Mouse (Mus musculus) retina, embryonic 14.5 days (tissue): ENCODE measurements around the gene Rab3gap2.
"Not testable (repeated sequence)": the region's sequence is repeated elsewhere in the genome, so short reads cannot be mapped to it uniquely, and the experiment has no call there.

Experiments
- DNase-seq: peaks from one replicate; pipeline ENCODE4 v3.0.0-alpha.2; 2015; ENCODE audit warnings: low spot score

Gene Rab3gap2

GRCm38 (mm10) chr1:185280616-185281015, 76.7 kb downstream of the Rab3gap2 start:
- DNase-seq, result no peak

GRCm38 (mm10) chr1:185282846-185283245, 78.9 kb downstream of the Rab3gap2 start:
- no peak for DNase-seq

DNA sequence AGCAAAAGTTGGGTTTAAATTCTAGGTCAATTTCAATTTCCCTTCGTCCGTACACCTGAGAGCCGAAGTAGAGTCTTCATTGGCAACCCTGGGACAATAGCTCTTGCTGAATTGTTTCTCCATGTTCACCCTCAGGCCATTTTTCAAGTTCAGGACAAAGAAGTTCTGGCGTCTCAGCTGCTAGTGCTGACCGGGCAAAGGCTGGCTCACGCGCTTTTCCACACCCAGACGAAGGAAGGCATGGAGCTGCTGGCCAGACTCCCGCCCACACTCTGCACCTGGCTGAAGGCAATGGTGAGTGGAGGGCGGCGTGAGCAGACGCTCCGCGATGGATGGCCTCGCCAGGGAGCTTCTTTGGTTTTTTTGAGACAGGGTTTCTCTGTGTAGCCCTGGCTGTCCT, 79.3 kb downstream of the Rab3gap2 start:
- no peak for DNase-seq

DNA sequence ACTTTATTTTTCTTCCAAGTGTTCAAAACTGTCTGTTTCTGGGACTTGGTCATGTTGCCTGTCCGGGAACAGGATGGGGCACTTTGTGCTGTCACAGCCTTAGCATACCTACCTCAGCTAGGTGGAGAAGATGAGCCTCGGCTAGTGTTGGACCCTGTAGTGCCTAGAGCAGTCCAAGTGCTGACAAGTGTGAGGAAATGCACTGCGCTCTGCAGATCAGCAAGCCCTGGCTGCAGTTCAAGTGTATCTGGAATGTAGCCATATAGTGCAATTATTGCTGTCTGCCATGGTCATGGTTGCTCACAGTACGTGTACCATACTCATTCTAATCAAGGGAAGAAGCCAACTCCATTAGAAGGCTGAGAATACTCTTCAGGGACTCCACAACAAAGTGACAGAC, 80.8 kb downstream of the Rab3gap2 start:
- no peak for DNase-seq

GRCm38 (mm10) chr1:185285171-185285570, 81.3 kb downstream of the Rab3gap2 start:
- no peak for DNase-seq

DNA sequence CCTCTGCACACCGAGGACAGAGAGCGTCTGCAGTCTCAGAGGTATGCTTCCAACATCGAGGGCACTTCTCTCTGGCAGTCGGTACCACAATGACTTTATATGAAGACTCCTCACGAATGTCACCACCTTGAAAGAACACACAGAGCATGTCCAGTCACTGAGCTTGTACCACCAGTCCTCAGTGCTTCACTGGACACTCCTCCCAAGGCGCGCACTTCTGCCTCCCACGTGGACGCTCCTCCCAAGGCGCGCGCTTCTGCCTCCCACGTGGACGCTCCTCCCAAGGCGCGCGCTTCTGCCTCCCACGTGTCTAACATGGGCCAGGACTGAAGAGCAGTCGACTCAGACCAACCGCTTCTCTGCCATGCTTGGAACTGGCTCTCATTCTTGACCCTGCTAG, 83.1 kb downstream of the Rab3gap2 start:
- DNase-seq, result no peak

- no peak for DNase-seq
Measured at GRCm38 (mm10) chr1:185289231-185289630, 85.3 kb downstream of the Rab3gap2 start.

DNA sequence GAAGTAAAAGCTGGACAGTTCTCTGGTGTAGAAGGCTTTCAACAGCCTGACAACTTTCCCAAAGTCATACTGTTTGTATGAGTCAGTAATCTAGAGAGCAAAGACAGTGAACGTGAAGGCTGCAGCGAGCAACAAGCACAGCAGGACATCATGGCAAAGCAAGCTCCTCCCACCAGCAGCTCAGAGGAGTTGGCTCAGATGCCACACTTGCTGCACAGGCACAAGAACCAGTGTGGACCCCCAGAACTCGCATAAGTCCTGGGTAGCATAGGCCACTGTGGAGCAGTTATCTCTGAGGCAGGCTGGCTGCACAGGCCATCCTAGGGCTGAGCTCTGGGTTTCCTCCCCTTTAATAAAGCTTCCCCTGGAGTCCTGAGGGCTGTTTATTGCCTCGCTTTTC, 87.4 kb downstream of the Rab3gap2 start:
- no peak for DNase-seq

DNA sequence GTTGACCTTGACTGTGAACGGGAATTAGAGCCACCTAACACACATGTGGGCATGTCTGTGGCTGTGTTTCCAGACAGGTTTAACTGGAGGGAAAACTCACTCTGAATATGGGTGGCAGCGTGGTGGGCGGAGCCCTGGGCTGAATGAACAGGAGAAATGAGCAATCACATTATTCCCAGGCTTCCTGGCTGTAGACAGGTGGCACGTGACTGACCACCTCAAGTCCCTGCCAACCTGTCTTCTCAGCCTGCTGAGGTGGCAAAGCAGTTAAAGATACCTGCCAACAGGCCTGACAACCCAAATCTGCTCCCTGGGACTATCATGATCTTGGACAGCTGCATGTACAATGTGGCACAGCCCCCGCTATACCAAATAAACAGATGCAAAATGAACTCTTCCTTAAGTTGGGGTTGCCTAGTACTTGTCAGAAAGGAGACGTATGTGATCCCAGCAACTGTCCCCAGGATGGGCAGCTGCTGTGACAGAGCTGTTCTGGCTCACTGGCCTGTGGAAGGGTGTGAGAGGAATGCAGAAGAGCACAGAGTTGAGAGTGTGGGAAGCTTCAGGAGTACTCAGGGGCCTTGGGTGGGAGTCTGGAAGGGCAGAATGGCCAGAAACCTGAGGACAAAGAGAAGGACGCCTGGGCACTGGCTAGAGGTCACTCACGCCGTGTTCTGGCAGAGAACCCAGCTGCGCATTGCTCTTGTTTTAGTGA, 88.9 kb downstream of the Rab3gap2 start:
- DNase-seq, result no peak

- no peak for DNase-seq
Measured at GRCm38 (mm10) chr1:185296850-185297249, 92.9 kb downstream of the Rab3gap2 start.

DNA sequence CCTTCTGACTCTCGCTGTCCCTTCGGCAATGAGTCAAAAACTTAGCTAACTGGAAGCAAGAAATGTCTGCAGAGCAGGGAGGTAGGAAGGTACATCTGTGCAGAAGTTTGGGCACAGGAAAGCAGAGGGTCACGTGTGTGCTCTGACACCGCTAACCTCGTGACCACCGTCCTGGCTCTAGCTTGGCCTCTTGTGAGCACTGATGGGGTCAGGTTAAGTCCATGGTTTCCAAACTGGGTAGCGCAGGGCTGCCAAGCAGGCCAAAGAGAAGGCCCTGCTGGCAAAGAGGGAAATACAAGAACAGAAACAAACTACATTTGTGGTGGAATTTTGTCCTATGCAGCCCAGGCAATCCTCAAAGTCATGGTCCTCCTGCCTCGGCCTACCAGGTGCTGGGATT, 94.6 kb downstream of the Rab3gap2 start:
- DNase-seq, result no peak

GRCm38 (mm10) chr1:185302816-185303215, 98.9 kb downstream of the Rab3gap2 start:
- no peak for DNase-seq

DNA sequence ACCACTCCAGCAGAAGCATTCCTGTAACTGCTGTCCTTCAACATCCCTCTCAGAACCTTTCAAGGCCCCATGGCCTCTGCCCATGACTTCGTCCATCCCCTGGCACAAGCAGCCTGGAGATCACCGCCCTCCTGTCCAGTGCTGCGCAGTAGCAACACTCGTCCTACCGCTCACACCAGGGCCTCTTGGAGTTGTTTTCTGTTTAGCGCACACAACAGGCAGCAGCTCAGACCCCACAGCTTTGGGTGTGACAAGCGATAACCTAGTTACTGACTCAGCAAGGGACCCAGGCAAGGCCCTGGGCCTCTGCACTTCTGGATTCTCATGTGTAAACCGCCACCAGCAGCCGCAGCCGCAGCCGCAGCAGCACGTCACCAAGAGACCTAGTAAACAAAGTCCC, 102.9 kb downstream of the Rab3gap2 start:
- no peak for DNase-seq

- DNase-seq, result no peak
Measured at GRCm38 (mm10) chr1:185307645-185308044, 103.7 kb downstream of the Rab3gap2 start.

DNA sequence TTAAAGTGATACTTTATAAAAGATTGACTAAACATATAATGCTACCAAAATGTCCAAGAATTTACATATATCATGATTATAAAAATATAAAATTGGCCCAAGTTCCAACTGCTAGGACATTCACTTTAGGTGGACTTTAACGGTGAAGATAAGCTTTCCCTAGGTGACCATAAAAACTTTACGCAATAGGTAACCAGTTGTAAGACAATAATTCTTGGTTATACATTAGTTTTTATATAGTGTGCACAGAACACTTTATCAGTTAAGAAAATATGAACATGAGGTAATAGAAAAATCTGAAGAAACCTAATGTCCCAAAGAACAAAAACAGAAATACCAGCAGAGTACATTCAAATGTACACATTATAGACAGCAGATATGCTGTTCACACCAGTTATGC, 104.4 kb downstream of the Rab3gap2 start:
- DNase-seq, result no peak

- DNase-seq, result no peak
Measured at GRCm38 (mm10) chr1:185308908-185309307, 105.0 kb downstream of the Rab3gap2 start.

- DNase-seq, result no peak
Measured at GRCm38 (mm10) chr1:185311949-185312348, 108.0 kb downstream of the Rab3gap2 start.

- DNase-seq, result no peak
Measured at GRCm38 (mm10) chr1:185314546-185314945, 110.6 kb downstream of the Rab3gap2 start.

GRCm38 (mm10) chr1:185315846-185316568, 112.1 kb downstream of the Rab3gap2 start:
- DNase-seq, result no peak

DNA sequence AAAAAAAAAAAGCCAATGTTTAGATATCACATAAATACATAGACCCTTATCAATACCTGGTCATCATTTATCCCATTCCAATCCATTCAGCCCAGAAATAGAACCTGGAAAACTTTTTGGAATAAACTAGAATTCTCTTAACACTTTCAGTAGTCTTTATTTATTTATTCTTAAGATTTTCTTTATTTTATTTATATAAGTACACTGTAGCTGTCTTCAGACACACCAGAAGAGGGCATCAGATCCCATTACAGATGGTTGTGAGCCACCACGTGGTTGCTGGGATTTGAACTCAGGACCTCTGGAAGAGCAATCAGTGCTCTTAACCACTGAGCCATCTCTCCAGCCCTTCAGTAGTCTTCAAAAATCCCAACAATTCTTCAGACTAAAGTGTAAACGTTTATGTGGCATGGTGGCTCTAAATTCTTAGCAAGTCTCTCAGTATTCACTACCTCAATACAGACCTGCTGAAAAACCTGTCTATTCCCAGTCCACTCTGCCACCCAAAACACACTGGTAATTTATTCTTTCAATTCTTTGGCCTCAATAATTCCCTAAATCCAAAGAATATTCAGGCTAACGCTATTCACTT, 123.9 kb downstream of the Rab3gap2 start:
- DNase-seq, result not testable (repeated sequence)

DNA sequence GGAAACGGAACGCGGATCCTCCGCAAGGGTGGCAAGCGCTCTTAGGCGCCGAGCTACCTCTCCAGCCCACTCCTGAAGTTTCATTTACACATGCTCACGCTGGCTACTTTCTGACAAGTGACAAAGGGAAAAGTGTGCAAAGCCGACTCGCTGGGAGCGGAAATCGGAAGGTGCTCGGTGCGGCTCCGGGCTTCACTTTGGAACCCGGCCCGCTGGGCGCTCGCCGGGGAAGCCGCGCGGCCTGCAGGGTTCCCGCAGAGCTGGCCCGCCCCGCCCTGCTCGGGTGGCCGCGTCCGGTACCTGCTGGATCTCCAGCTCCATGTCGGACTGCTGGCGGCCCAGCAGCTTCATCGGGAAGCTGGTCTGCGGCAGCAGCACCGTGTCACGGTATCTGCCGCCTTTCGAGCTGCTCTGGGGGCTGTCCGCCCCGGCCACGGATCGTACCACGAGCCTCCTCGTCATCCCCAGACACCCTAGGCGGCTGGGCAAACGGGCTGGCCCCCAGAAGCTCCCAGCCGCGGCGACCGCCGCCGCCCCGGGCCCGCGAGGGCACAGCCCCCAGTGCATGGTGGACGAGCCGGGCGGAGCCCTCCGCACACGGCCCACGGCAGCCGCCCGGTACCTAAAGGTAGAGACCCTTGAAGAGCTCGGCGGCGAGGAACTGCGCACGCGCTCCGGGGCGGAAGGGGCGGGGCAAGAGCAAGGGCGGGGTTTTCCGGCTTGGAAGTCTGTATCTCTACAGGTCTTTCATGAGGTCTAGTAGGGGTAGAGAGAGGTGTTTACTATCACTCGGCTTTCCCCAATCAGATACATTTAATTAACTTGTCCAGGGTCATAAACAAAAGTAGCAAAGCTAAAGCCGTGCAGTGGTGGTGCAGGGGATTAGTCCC, 125.0 kb downstream of the Rab3gap2 start, which contains the start of gene Iars2:
TSS of gene Iars2 (minus strand) at position 676 of the 890 bp plus-strand sequence.
- DNase-seq, result peak; percentile 92

DNA sequence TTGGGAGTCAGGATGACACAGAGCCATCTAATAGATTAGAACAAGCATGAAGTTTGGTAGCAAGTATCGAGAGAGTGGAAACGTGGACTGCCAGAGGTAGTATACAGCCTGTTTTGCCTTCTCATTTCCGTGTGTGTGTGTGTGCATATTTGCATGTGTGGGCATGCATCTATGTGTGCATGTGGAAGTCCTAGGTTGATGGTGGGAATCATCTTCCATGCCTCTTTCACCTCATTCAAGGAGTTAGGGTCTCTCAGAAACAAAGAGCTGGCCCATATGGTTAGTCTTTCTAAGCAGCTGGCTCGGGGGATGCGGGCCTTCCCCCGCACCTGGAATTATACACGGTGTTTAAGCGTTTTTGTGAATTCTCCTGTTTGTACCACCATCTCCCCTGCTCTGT, 125.9 kb downstream of the Rab3gap2 start:
- DNase-seq, result no peak
